Mouse (Mus musculus) myocyte (in vitro differentiated cells): ENCODE measurements around the gene Cela3b. TPM values are rescaled to one million over a fixed set of nuclear protein-coding genes. Genes with fewer than 3 reads are reported as not detected.

Experiments
- H3K27me3 ChIP-seq: one replicate; pipeline ENCODE4 v1.6.1; 2011; ENCODE audit not compliant: control insufficient read depth, insufficient read depth, insufficient read length
- H3K36me3 ChIP-seq: one replicate; pipeline ENCODE4 v1.6.1; 2011; ENCODE audit not compliant: control insufficient read depth, insufficient read depth
- H3K4me2 ChIP-seq: one replicate; pipeline ENCODE4 v1.6.1; 2011; ENCODE audit warnings: low read depth, control low read depth
- H3K4me3 ChIP-seq: one replicate; pipeline ENCODE4 v1.5.1; 2011; ENCODE audit warnings: mild to moderate bottlenecking, control low read depth, moderate library complexity
- H3K79me2 ChIP-seq: one replicate; pipeline ENCODE4 v1.6.1; 2011; ENCODE audit not compliant: control insufficient read depth, insufficient read depth
- H3ac ChIP-seq: one replicate; pipeline ENCODE4 v1.6.1; 2011; ENCODE audit not compliant: control insufficient read depth, insufficient read length
- CEBPB ChIP-seq: IDR thresholded peaks from 2 replicates; pipeline ENCODE4 v1.6.1; 2011; ENCODE audit warnings: mild to moderate bottlenecking, moderate library complexity; ENCODE audit not compliant: poor library complexity, insufficient read depth, severe bottlenecking
- E2F4 ChIP-seq: IDR thresholded peaks from one replicate; pipeline ENCODE4 v1.6.1; 2011; ENCODE audit warnings: mild to moderate bottlenecking, control low read depth, moderate library complexity; ENCODE audit not compliant: insufficient read depth
- MAX ChIP-seq: IDR thresholded peaks from one replicate; pipeline ENCODE4 v1.6.1; 2011; ENCODE audit warnings: low read depth, mild to moderate bottlenecking, control low read depth
- MYOD1 ChIP-seq, 3 experiments: IDR thresholded peaks; one replicate each; pipeline ENCODE4 v1.6.1; 2011; ENCODE audit warnings: control low read depth in 2 of 3, low read depth in 2 of 3, mild to moderate bottlenecking in 2 of 3, moderate library complexity in 1 of 3; ENCODE audit not compliant: insufficient read length in 2 of 3, control insufficient read depth in 1 of 3
- MYOG ChIP-seq, 3 experiments: IDR thresholded peaks; one replicate each; pipeline ENCODE4 v1.6.1; 2011; ENCODE audit warnings: control low read depth in 2 of 3, low read depth in 2 of 3, mild to moderate bottlenecking in 2 of 3; ENCODE audit not compliant: insufficient read length in 2 of 3, control insufficient read depth in 1 of 3, insufficient read depth in 1 of 3
- POLR2A ChIP-seq: IDR thresholded peaks from one replicate; pipeline ENCODE4 v1.6.1; 2011; ENCODE audit warnings: low read depth, mild to moderate bottlenecking, control low read depth, moderate library complexity; ENCODE audit not compliant: insufficient read length
- POLR2AphosphoS2 ChIP-seq: IDR thresholded peaks from one replicate; pipeline ENCODE4 v1.6.1; 2011; ENCODE audit warnings: low read depth, control low read depth; ENCODE audit not compliant: insufficient read length
- REST ChIP-seq: IDR thresholded peaks from one replicate; pipeline ENCODE4 v1.6.1; 2011; ENCODE audit warnings: mild to moderate bottlenecking, control low read depth, moderate library complexity; ENCODE audit not compliant: insufficient read depth, insufficient read length
- SRF ChIP-seq: IDR thresholded peaks from one replicate; pipeline ENCODE4 v1.6.1; 2011; ENCODE audit warnings: low read depth; ENCODE audit not compliant: control insufficient read depth, insufficient read length
- TCF12 ChIP-seq: IDR thresholded peaks from one replicate; pipeline ENCODE4 v1.6.1; 2011; ENCODE audit warnings: mild to moderate bottlenecking, control low read depth; ENCODE audit not compliant: poor library complexity, insufficient read depth, severe bottlenecking
- TCF3 ChIP-seq: IDR thresholded peaks from one replicate; pipeline ENCODE4 v1.6.1; 2011; ENCODE audit warnings: low read depth, control low read depth; ENCODE audit not compliant: insufficient read length
- USF1 ChIP-seq: IDR thresholded peaks from one replicate; pipeline ENCODE4 v1.6.1; 2011; ENCODE audit warnings: low read depth, mild to moderate bottlenecking, control low read depth, moderate library complexity
- polyA plus RNA-seq: library from polyadenylated mRNA; unstranded; fragments of >200 nt; fragmentation: generic; extraction: Trizol; gene quantifications from one replicate; pipeline ENCODE4 v1.2.1, GENCODE M21; 2012; ENCODE audit warnings: missing spikeins

The Cela3b gene
- polyA plus RNA-seq, 1 experiment = 0.38 TPM

GRCm38 (mm10) chr4:137471326-137471725 is 41.0 kb upstream of the Cela3b start:
- Histone ChIP-seq H3K4me2 (peak overlapping the region; percentile 97), H3K79me2 (peaks cover 70% of the 10 kb centered on the region), H3K36me3 (no peaks in the 10 kb centered on the region), H3ac (peak overlapping the region; percentile 85), H3K4me3 (peak overlapping the region; percentile 97), H3K27me3 (no peaks in the 10 kb centered on the region)
- TF ChIP-seq POLR2AphosphoS2 (no peak), MYOG (IDR thresholded peaks at IDR 0.05; ENCODE audit: control insufficient read depth in 1 of 3, insufficient read depth in 1 of 3, insufficient read length in 2 of 3, low read depth in 2 of 3) (no peak), TCF12 (no peak), SRF (no peak), TCF3 (no peak), E2F4 (no peak), USF1 (no peak), CEBPB (no peak), POLR2A (no peak), REST (no peak), MYOD1 (IDR thresholded peaks at IDR 0.05; ENCODE audit: control insufficient read depth in 1 of 3, insufficient read length in 2 of 3, low read depth in 2 of 3) (no peak), MAX (no peak)

- Histone ChIP-seq H3K4me2 (peak overlapping the region; percentile 97), H3K27me3 (no peaks in the 10 kb centered on the region), H3ac (peak overlapping the region; percentile 85), H3K79me2 (peaks cover 69% of the 10 kb centered on the region), H3K4me3 (peak overlapping the region; percentile 97), H3K36me3 (no peaks in the 10 kb centered on the region)
- TF ChIP-seq E2F4 = no peak
- TF ChIP-seq USF1 = peak; percentile 11
Measured at GRCm38 (mm10) chr4:137470701-137471317, 40.5 kb upstream of the Cela3b start.

DNA sequence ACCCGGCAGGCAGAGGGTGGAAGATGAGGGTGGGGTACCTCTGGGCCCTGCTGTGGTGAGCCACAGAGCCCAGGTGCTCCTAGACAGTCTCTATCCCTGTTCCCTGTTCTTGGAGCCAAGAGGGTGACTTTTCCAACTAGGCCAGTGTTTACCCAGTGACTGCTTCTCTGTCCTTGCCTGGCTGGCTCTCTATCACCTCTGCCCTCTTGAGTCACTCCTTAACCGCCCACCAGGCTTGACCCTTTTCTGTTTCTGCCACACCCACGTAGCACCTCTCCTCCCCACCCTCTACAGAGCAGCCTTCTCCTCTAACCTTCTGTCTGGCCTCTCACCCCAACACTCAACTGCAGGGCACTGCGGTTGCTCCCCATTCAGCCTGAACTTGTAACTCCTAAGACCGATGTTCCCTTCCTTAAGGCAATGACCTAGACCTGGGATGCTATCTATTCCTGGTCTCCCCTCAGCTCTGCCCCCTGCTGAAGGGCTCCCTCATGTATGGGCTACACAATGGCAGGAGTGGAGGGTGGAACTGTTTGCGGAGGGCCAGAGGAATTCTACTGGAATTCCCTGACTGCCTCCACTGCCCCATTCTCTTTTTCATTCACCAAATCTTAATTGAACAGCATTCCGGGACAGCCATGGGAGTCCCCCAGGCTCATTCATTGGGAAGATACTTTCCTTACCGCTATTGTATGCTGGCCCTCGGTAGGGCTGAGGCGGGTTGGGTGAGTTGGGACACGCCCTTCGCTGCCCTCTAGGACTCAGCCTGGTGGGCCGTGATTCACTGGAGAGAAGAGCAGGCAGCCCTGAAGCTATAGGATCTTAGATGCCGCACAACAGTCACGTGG is 39.7 kb upstream of the Cela3b start:
- H3K4me2 ChIP-seq = peak overlapping the region; percentile 97
- no peaks in the 10 kb centered on the region for H3K27me3 ChIP-seq
- H3K36me3 ChIP-seq = no peaks in the 10 kb centered on the region
- peak overlapping the region; percentile 85 for H3ac ChIP-seq
- H3K4me3 ChIP-seq = peak overlapping the region; percentile 97
- peaks cover 61% of the 10 kb centered on the region for H3K79me2 ChIP-seq
- no peak for TF ChIP-seq MYOG (IDR thresholded peaks at IDR 0.05; ENCODE audit: control insufficient read depth in 1 of 3, insufficient read depth in 1 of 3, insufficient read length in 2 of 3, low read depth in 2 of 3)
- no peak for TF ChIP-seq USF1
- TF ChIP-seq POLR2AphosphoS2 = no peak
- no peak for TF ChIP-seq SRF
- no peak for TF ChIP-seq MYOD1 (IDR thresholded peaks at IDR 0.05; ENCODE audit: control insufficient read depth in 1 of 3, insufficient read length in 2 of 3, low read depth in 2 of 3)
- TF ChIP-seq POLR2A = peak; percentile 37

- Histone ChIP-seq H3K4me3 (peak overlapping the region; percentile 97), H3K36me3 (no peaks in the 10 kb centered on the region), H3K27me3 (no peaks in the 10 kb centered on the region), H3K79me2 (peaks cover 53% of the 10 kb centered on the region), H3K4me2 (peak overlapping the region; percentile 97), H3ac (peak overlapping the region; percentile 85)
- TF ChIP-seq MAX = no peak
- TF ChIP-seq MYOG (IDR thresholded peaks at IDR 0.05; ENCODE audit: control insufficient read depth in 1 of 3, insufficient read depth in 1 of 3, insufficient read length in 2 of 3, low read depth in 2 of 3) = no peak
- no peak for TF ChIP-seq TCF3
- TF ChIP-seq POLR2A = no peak
- TF ChIP-seq REST = no peak
- no peak for TF ChIP-seq SRF
- TF ChIP-seq USF1 = no peak
- TF ChIP-seq CEBPB = no peak
- no peak for TF ChIP-seq MYOD1 (IDR thresholded peaks at IDR 0.05; ENCODE audit: control insufficient read depth in 1 of 3, insufficient read length in 2 of 3, low read depth in 2 of 3)
- TF ChIP-seq E2F4 = no peak
Measured at GRCm38 (mm10) chr4:137469081-137469844, 38.9 kb upstream of the Cela3b start.
